Mouse (Mus musculus): Measurements from ENCODE around the gene Rfng.
"Not testable (repeated sequence)": the region's sequence is repeated elsewhere in the genome, so short reads cannot be mapped to it uniquely, and the experiment has no call there.

The Rfng gene

DNA sequence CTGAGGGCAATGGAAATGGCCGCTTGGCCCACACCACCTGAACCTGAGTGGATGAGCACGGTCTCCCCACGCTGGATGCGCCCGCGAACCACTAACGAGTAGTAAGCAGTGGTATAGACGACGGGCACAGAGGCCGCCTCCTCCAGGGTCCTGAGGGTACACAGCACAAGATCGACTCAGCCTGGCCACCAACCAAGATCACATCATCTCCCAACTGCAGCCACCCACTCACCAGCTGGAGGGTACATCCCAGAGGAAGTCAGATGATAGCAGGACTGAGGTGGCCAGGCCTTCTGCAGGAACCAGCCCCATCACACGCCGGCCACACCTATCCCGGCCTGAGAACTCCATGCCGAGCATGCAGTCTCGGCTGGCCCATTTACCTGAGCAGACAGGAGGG lies 28.1 kb upstream of the Rfng start:
- no peak for DNase-seq (ENCODE audit: low spot score)

DNA sequence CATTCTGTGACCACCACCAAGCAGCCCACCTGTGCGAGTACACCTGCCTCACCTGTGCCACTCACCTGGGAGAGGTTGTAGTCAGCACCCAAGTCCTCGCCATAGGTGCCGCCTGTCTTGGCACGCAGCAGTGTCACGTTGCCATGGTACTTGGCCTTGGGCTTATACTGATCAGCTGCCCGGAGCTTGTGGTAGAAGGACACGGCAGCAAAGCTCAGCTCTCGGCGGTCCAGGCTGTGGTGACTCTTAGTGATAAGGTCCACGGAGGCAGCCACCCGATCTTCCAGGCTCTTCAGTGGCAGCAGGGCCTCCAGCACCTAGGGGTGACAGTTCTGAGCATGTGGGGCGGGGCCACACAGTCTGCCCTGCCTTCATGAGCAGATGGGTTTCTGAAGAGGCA lies 24.0 kb upstream of the Rfng start:
- DNase-seq (ENCODE audit: low spot score) = no peak

- DNase-seq (ENCODE audit: low spot score) = no peak
These were observed 21.6 kb upstream of the Rfng start for GRCm38 (mm10) chr11:120805375-120806298.

GRCm38 (mm10) chr11:120804769-120805168 lies 20.8 kb upstream of the Rfng start:
- DNase-seq (ENCODE audit: low spot score) = no peak

DNA sequence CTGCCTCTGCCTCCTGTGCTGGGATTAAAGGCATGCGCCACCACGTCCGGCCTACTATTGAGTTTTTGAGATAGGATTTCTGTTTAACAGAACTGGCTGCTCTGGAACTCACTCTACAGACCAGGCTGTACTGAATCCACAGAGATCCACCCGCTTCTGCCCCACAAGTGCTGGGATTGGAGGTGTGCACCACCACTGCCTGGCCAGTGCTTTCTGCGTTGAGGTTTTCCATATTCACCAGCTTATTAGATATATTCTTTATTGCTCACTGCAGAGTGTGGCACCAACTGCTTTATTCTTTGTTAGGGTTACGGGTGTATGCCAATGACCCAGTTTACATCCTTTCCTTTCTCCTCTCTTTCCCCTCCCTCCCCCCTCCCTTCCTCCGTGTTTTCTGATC lies 20.3 kb upstream of the Rfng start:
- no peak for DNase-seq (ENCODE audit: low spot score)

DNA sequence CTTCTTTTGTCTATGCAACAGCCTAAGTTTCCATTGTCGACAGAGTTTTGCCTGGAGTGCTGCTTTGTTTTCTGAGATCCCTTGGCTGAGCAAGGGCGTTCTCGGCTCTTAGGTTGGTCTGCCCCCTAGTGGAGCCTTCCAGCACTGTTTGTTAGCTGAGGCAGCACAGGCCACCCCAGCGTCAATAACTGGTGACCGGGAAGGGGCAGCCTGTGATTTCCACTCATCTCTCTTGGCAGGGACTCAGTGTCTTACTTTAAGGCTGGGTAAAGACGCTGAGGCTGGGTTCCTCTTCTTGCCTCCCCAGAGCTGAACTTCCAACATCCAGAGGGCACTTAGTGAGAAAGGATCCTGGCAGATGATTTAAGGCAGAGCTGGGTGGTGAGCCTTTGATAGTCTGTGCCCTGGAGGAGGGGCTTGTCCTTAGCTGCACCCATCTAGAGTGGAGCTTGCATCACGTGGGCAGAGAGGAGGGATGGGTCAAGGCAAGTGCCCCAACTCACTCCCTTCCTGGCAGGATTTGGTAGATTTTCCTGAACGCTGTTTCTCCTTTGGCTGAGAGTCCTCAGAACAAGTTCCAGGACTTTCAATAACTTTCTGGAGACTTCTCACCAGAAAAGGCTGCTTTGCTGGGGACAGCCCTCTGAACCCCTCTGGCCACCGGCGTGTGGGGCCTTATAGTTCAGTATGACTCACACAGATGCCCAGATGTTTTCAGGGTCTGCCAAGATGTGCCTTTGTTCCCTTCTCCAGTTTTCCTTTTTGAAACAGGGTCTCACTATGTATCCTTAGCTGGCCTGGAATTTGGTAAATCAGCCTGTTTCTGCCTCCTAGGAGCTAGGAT lies 16.3 kb upstream of the Rfng start:
- DNase-seq (ENCODE audit: low spot score) = peak; percentile 86

GRCm38 (mm10) chr11:120799316-120799890 lies 15.4 kb upstream of the Rfng start:
- DNase-seq (ENCODE audit: low spot score) = no peak

DNA sequence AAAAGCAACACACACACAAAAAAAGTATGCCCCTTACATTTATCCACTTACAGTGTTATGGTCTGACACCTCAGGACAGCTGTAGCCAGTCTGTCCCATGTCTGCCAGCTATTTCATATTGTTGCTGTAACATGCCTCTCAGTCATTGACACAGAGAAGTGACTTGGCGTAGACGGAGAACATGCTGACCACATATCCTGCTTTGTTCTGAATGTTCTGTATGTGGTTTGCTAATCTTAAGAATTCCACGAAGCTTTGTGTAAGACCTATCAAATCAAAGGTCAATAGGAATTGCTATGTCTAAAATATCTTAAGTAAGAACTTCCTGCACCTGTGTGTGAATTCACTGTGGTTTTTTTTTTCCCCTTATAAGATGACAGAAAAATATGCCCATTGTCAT lies 14.2 kb upstream of the Rfng start:
- no peak for DNase-seq (ENCODE audit: low spot score)

GRCm38 (mm10) chr11:120796614-120796946 lies 12.6 kb upstream of the Rfng start:
- no peak for DNase-seq (ENCODE audit: low spot score)

DNA sequence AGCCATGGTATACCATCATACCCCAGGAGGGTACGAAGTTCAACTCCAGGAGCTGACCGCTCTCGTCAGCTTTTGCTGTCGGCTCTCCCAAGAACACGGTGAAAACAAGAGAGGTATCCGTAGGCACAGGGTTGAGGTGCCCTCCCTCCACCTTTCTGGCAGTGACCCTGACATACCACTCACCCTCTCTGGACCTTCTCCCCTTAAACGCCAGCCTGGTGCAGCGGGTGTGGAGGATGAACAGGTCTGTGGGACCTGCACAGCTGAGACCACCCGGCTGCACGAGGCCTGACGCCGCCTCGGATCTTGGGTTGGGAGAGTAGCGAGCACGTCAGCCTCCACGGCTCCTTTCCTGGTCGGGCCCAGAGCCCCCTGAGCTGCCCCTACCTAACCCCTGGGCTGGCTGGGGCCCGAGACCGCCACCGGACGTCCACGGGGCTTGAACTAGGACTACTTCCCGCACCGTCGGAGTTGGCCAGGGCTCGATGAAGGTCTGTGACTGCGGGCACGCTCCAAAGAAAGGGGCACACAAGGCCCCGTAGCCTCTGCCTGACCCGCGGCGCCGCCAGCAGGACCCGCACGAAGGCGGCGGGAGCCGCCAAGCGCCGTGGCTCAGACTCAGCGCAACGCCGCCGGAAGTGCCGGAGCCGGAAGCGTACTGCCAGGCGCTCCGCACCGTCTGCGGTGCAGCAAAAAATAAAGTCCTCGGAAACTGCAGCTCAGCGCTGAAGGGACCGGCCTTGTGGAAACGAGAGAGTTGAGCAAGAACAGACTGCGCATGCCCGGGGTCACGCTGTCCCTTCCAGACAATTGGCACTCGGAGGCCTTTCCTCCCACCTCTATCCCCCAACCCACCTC lies 12.0 kb upstream of the Rfng start, which contains the start of gene Dus1l:
Dus1l (minus strand) TSS at position 648 of the 858 bp plus-strand sequence.
- DNase-seq (ENCODE audit: low spot score) = peak; percentile 99

GRCm38 (mm10) chr11:120792652-120793051 lies 8.6 kb upstream of the Rfng start:
- DNase-seq (ENCODE audit: low spot score) = no peak

- DNase-seq (ENCODE audit: low spot score) = no peak
These were observed 5.8 kb upstream of the Rfng start for GRCm38 (mm10) chr11:120789810-120790209.

DNA sequence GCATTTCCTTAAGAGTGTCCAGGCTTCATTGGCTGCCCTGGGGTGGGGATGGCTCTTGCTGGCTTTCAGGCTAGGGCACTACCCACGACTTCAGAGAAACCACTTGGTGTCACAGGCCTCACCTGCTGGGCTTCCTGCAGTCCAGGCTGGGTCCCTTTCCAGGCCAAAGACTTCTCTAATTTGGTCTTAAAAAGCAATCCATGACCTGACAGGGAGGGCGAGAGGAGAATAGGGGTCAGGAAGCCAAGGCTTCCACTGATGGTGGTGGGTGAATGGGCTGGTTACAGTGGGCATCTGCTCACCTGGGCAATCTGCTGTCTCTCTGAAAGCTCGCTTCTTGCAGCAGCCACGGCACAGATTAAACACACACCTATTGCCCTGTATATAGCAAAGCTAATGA lies 5.3 kb upstream of the Rfng start:
- no peak for DNase-seq (ENCODE audit: low spot score)

DNA sequence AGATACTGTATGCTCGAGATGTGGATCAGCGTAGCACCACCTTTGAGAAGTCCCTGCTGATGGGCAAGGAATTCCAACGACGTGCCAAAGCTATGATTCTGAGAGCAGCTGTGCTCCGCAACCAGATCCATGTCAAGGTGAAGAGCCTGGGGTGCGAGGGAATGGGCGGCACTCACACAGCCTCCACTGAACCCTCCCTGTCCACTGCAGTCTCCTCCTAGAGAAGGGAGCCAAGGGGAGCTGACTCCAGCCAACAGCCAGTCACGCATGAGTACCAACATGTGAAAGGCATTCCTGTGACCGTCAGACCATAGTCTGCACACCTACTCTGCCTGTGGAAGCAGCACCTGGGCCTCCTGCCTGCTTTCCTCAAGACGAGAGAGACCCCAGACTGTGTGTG lies 4.5 kb upstream of the Rfng start:
- not testable (repeated sequence) for DNase-seq (ENCODE audit: low spot score)

DNA sequence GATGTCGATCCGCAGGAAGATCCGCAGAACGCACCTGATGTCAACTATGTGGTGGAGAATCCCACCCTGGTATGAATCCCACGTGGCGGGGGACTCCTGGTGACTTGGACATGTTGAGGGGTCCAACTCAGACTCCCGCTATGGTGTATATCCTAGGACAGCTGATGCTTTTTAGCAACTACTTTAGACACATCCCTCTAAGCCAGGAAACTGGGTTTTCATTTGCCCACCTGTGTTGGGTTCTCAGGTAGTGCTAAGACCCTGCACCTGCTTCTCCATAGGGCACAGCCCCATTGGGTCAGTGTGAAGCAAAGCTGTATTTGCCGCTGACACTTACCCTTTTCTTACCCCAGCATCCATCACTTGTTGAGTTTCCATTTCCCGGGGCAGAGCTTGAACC lies 1.1 kb upstream of the Rfng start:
- DNase-seq (ENCODE audit: low spot score) = no peak

- DNase-seq (ENCODE audit: low spot score) = no peak
These were observed 462 bp downstream of the Rfng start for GRCm38 (mm10) chr11:120783426-120784063.

DNA sequence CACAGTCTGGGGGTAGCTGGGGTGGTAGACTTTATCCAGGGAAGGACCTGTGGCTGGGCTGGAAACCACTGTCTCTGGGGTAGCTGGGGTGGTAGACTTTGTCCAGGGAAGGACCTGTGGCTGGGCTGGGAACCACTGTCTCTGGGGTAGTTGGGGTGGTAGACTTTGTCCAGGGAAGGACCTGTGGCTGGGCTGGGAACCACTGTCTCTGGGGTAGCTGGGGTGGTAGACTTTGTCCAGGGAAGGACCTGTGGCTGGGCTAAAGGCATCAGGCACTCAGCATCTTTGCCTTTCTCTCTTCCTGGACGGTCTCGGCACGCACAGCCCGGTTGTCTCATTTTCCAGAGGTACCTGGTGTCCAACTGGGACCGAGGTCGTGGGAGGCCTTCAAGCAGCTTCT lies 2.6 kb downstream of the Rfng start:
- DNase-seq (ENCODE audit: low spot score) = not testable (repeated sequence)

DNA sequence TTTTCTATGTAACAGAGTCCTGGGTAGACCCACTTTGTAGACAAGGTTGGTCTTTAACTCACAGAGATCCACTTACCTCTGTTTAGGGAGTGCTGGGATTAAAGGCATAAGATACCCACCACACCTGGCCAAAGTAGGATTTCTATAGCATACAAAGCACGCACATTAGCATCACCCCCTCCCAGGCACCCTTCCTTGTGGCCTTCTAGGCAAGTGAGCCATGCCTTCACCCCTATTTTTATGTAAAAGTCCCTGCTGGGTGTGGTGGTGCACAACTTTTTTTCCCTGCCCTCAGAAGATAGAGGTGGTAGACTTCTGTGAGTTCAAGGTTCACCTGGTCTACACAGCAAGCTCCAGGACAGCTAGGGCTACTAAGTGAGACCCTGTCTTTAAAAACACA lies 4.1 kb downstream of the Rfng start:
- no peak for DNase-seq (ENCODE audit: low spot score)

DNA sequence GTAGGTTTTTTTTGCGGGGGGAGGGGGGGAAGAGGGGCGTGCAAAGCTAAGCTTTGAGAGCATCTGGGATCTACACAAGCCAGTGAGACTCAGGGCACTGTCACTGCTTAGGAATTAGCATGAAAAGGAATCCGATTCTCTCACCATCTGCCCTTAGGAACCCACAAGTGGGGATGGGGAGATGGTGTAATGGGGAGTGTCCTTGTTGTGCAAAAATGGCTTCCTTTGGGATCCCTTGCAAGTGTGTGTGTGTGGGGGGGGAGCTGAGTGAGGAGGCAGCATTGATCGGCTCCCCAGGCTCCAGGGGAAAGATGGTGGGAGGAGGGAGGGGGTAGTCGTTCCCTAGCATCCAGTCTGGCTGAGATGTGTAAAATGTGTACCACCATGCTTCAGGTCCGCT lies 6.9 kb downstream of the Rfng start:
- DNase-seq (ENCODE audit: low spot score) = no peak

- DNase-seq (ENCODE audit: low spot score) = peak; percentile 96
These were observed 8.1 kb downstream of the Rfng start for GRCm38 (mm10) chr11:120775774-120776469.
